Mouse (Mus musculus) liver, embryonic 13.5 days (tissue): Measurements from ENCODE around the gene Cda. TPM values are rescaled to one million over a fixed set of nuclear protein-coding genes. Genes with fewer than 3 reads are reported as not detected.
A peak's percentile ranks its signal among the peaks of the same experiment; 100 is the strongest.

Experiments used
- ATAC-seq: fragments of 200-750 bp; cut with Nextera tagmentation; 2 replicates; pipeline ENCODE4 v1.8.0; 2017; ENCODE audit warnings: low read depth, mild to moderate bottlenecking, moderate number of reproducible peaks, moderate library complexity
- DNase-seq: peaks from one replicate; pipeline ENCODE4 v3.0.0; 2022
- H3K27ac ChIP-seq: fragments of 300-500 bp; sonication (generic); 2 replicates; pipeline ENCODE4 v1.5.1; 2015; ENCODE audit warnings: moderate library complexity, mild to moderate bottlenecking, inconsistent platforms
- H3K27me3 ChIP-seq: fragments of 300-500 bp; sonication (generic); 2 replicates; pipeline ENCODE4 v1.6.1; 2015; ENCODE audit warnings: mild to moderate bottlenecking, inconsistent platforms
- H3K36me3 ChIP-seq: fragments of 300-500 bp; sonication (generic); 2 replicates; pipeline ENCODE4 v1.6.1; 2015; ENCODE audit warnings: mild to moderate bottlenecking, inconsistent platforms
- H3K4me1 ChIP-seq: fragments of 300-500 bp; sonication (generic); replicated peaks from 2 replicates; pipeline ENCODE4 v1.6.1; 2015; ENCODE audit warnings: inconsistent platforms
- H3K4me2 ChIP-seq: fragments of 300-500 bp; sonication (generic); 2 replicates; pipeline ENCODE4 v1.6.1; 2015; ENCODE audit warnings: inconsistent platforms, mild to moderate bottlenecking, moderate library complexity
- H3K4me3 ChIP-seq: fragments of 300-500 bp; sonication (generic); replicated peaks from 2 replicates; pipeline ENCODE4 v1.5.1; 2015; ENCODE audit warnings: mild to moderate bottlenecking, inconsistent platforms
- H3K9ac ChIP-seq: fragments of 300-500 bp; sonication (generic); 2 replicates; pipeline ENCODE4 v1.6.1; 2015; ENCODE audit warnings: mild to moderate bottlenecking, inconsistent platforms
- H3K9me3 ChIP-seq: fragments of 300-500 bp; sonication (generic); replicated peaks from 2 replicates; pipeline ENCODE4 v1.6.1; 2016; ENCODE audit warnings: inconsistent platforms
- WGBS: fragments of 180-500 bp; shearing (Covaris S2); methylation state at CpG from one replicate; pipeline ENCODE4 v1.1.7; 2015; ENCODE audit not compliant: insufficient replicate concordance; 5-methylcytosine and 5-hydroxymethylcytosine counted together
- polyA plus RNA-seq: library from polyadenylated mRNA; unstranded; fragments of >200 nt; fragmentation: Nextera tagmentation; extraction: Ambion mirVana; gene quantifications from 2 replicates; pipeline ENCODE4 v1.2.1, GENCODE M21; 2015

The Cda gene
- polyA plus RNA-seq = 4.7 and 5.2 TPM in 2 replicates

- H3K4me3 ChIP-seq = peak within 1 kb of the TSS; percentile 59
- peaks cover 23% of the 10 kb centered on the region for H3K4me1 ChIP-seq
- DNase-seq (peak; percentile 31), ATAC-seq (peak; percentile 86)
- no peaks in the 10 kb centered on the region for H3K36me3 ChIP-seq
- peak within 1 kb of the TSS; percentile 58 for H3K9ac ChIP-seq
- peaks cover 14% of the 10 kb centered on the region for H3K27me3 ChIP-seq
- H3K27ac ChIP-seq = peak within 1 kb of the TSS; percentile 39
- H3K4me2 ChIP-seq = peak within 1 kb of the TSS; percentile 70
- WGBS = 4% methylated on average over 34 of the region's 34 CpGs
- H3K9me3 ChIP-seq = no peaks in the 10 kb centered on the region
These were observed at the start of gene Cda for GRCm38 (mm10) chr4:138367641-138368497. Cda (minus strand) TSS chr4:138367992.

DNA sequence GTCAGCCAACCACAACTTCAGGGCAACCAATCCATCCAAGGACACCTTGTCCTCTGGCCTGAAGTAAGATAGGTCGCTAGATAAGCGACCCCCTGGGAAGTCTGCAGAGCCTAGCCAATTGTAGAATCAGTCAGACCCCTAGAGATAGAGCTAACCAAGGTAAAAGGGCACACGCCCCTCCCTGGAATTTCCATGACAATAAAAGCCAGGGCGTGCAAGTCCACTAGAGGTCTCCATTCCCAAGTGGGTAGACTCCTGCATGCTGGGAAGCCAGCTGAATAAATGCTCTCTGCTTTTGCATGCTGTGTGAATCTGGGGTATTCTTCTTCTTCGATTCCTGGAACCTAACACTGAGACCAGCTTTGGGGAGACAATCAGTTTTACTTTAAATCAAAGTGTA, 48.6 kb upstream of the Cda start:
- H3K27me3 ChIP-seq = peaks cover 49% of the 10 kb centered on the region
- no peak overlapping the region for H3K4me2 ChIP-seq
- no peak overlapping the region for H3K9ac ChIP-seq
- DNase-seq = no peak
- no peaks in the 10 kb centered on the region for H3K9me3 ChIP-seq
- no peak for ATAC-seq
- H3K36me3 ChIP-seq = no peaks in the 10 kb centered on the region
- 46% methylated on average over 5 of the region's 5 CpGs for WGBS
- no peak overlapping the region for H3K27ac ChIP-seq
- no peak overlapping the region for H3K4me3 ChIP-seq
- no peaks in the 10 kb centered on the region for H3K4me1 ChIP-seq

DNA sequence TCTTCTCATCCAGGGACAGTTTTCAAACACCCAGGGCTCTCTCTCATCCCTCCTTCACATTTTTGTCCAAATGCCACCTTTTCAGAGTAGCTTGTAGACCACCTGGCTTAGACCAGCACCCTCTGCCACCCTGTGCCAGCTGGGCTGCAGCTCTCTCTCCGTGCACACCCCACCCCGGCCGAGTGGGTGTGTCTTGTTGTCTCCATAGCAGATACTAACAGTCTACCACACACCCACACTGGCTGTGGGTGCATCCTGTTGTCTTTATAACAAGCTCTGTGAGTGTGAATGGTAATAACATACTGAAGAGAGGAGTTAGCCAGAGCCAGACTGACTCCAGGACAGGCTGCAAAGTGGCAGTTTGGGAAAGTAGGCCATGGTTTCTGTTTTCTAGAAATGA, 48.2 kb upstream of the Cda start:
- Histone ChIP-seq H3K27me3 (peaks cover 50% of the 10 kb centered on the region), H3K9me3 (no peaks in the 10 kb centered on the region)
- DNase-seq = no peak

GRCm38 (mm10) chr4:138414725-138415124, 46.9 kb upstream of the Cda start:
- DNase-seq (no peak), ATAC-seq (no peak)
- Histone ChIP-seq H3K4me3 (no peak overlapping the region), H3K27ac (no peak overlapping the region), H3K9me3 (no peaks in the 10 kb centered on the region), H3K4me1 (no peaks in the 10 kb centered on the region), H3K27me3 (peaks cover 53% of the 10 kb centered on the region), H3K36me3 (no peaks in the 10 kb centered on the region), H3K9ac (no peak overlapping the region), H3K4me2 (no peak overlapping the region)
- WGBS = 7% methylated on average over 6 of the region's 6 CpGs

More for the DNA sequence above, 48.2 kb upstream of the Cda start:
- H3K4me3 ChIP-seq = no peak overlapping the region
- ATAC-seq = no peak
- no peak overlapping the region for H3K9ac ChIP-seq
- WGBS = 38% methylated on average over 3 of the region's 3 CpGs
- no peaks in the 10 kb centered on the region for H3K4me1 ChIP-seq
- no peak overlapping the region for H3K4me2 ChIP-seq
- H3K36me3 ChIP-seq = no peaks in the 10 kb centered on the region
- H3K27ac ChIP-seq = no peak overlapping the region

- Histone ChIP-seq H3K4me2 (no peak overlapping the region), H3K4me1 (no peaks in the 10 kb centered on the region), H3K9me3 (no peaks in the 10 kb centered on the region), H3K4me3 (no peak overlapping the region), H3K27ac (no peak overlapping the region), H3K9ac (no peak overlapping the region), H3K27me3 (peaks cover 41% of the 10 kb centered on the region), H3K36me3 (no peaks in the 10 kb centered on the region)
- no peak for DNase-seq
- no peak for ATAC-seq
- WGBS = 50% methylated on average over 7 of the region's 7 CpGs
These were observed 43.8 kb upstream of the Cda start for GRCm38 (mm10) chr4:138411504-138412121.

- Histone ChIP-seq H3K36me3 (no peaks in the 10 kb centered on the region), H3K4me1 (no peaks in the 10 kb centered on the region), H3K4me2 (no peak overlapping the region), H3K9ac (no peak overlapping the region), H3K9me3 (no peaks in the 10 kb centered on the region), H3K27ac (no peak overlapping the region), H3K4me3 (no peak overlapping the region), H3K27me3 (peaks cover 40% of the 10 kb centered on the region)
- 14% methylated on average over 5 of the region's 5 CpGs for WGBS
- no peak for DNase-seq
- no peak for ATAC-seq
These were observed 43.2 kb upstream of the Cda start for GRCm38 (mm10) chr4:138411011-138411410.

- H3K36me3 ChIP-seq = no peaks in the 10 kb centered on the region
- no peak overlapping the region for H3K27ac ChIP-seq
- H3K4me3 ChIP-seq = no peak overlapping the region
- H3K9me3 ChIP-seq = no peaks in the 10 kb centered on the region
- WGBS = 24% methylated on average over 12 of the region's 13 CpGs
- H3K4me2 ChIP-seq = no peak overlapping the region
- no peak overlapping the region for H3K9ac ChIP-seq
- ATAC-seq = no peak
- no peak for DNase-seq
- no peaks in the 10 kb centered on the region for H3K4me1 ChIP-seq
- peaks cover 15% of the 10 kb centered on the region for H3K27me3 ChIP-seq
These were observed 39.8 kb upstream of the Cda start for GRCm38 (mm10) chr4:138407479-138408194.

GRCm38 (mm10) chr4:138404806-138405205, 37.0 kb upstream of the Cda start:
- no peak for ATAC-seq
- Histone ChIP-seq H3K9ac (no peak overlapping the region), H3K27me3 (0 out of 2 replicates have a peak, but pooled peaks cover 5% of the 10 kb centered on the region), H3K4me1 (no peaks in the 10 kb centered on the region), H3K4me3 (no peak overlapping the region), H3K4me2 (no peak overlapping the region), H3K27ac (no peak overlapping the region), H3K36me3 (no peaks in the 10 kb centered on the region), H3K9me3 (no peaks in the 10 kb centered on the region)
- 4% methylated on average over 2 of the region's 2 CpGs for WGBS
- DNase-seq = no peak

GRCm38 (mm10) chr4:138396711-138397110, 28.9 kb upstream of the Cda start:
- no peak overlapping the region for H3K9ac ChIP-seq
- no peak overlapping the region for H3K27ac ChIP-seq
- 11% methylated on average over 8 of the region's 8 CpGs for WGBS
- peaks cover 76% of the 10 kb centered on the region for H3K27me3 ChIP-seq
- DNase-seq (no peak), ATAC-seq (no peak)
- H3K4me3 ChIP-seq = peak overlapping the region; percentile 18; the same call in 1 of the 2 replicates
- H3K4me2 ChIP-seq = no peak overlapping the region
- no peaks in the 10 kb centered on the region for H3K9me3 ChIP-seq
- H3K4me1 ChIP-seq = peaks cover 7% of the 10 kb centered on the region; the same call in 1 of the 2 replicates
- no peaks in the 10 kb centered on the region for H3K36me3 ChIP-seq

DNA sequence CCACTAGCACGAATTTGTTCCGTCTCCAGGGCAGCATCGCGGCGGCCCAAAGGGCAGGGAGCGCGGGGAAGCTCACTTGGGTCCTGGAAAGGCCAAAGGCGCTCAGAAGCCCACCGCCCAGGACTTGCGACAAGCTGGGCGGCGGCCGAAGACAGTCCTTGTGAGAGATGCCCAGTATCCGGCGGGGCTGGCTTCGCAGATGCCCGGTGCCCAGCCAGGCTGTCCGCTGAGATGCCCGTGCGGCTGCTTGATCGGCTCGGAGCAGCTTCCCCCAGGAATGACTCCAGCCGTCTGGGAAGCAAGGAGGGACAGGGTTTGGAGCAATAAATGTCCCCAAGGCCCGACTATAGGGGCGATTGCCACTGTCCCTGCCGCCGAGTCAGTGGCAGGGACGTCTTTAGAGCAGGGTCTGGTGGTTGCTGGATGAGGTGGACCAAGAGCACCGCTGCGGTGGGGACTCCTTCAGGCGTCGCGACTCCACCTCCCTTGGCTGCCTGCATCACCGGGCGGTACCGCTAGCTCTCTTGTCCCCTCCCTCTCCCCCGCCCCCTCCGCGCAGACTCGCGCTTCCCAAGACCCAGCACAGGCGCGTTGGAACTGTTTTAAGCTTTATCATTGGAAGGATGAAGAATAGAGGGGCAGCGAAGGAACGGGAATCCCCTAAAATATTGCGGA, 28.3 kb upstream of the Cda start, which contains the start of gene Fam43b:
Gene Fam43b, minus strand, starts transcription at position 558 of the 675 bp plus-strand sequence.
- peak within 1 kb of the TSS; percentile 36 for H3K4me2 ChIP-seq
- H3K4me3 ChIP-seq = peak within 1 kb of the TSS; percentile 18
- 1% methylated on average over 46 of the region's 46 CpGs for WGBS
- peaks cover 7% of the 10 kb centered on the region; the same call in 1 of the 2 replicates for H3K4me1 ChIP-seq
- no peaks in the 10 kb centered on the region for H3K36me3 ChIP-seq
- H3K9ac ChIP-seq = no peak within 1 kb of the TSS
- H3K9me3 ChIP-seq = no peaks in the 10 kb centered on the region
- no peak within 1 kb of the TSS for H3K27ac ChIP-seq
- ATAC-seq (no peak), DNase-seq (no peak)
- H3K27me3 ChIP-seq = peaks cover 76% of the 10 kb centered on the region
